Mouse (Mus musculus): ENCODE results near the gene Fabp6. TPM values are rescaled to one million over a fixed set of nuclear protein-coding genes. Genes with fewer than 3 reads are reported as not detected.

The Fabp6 gene
- not detected in 2 replicates for polyA plus RNA-seq (2012; rRNA removed; ENCODE audit: low replicate concordance)

DNA sequence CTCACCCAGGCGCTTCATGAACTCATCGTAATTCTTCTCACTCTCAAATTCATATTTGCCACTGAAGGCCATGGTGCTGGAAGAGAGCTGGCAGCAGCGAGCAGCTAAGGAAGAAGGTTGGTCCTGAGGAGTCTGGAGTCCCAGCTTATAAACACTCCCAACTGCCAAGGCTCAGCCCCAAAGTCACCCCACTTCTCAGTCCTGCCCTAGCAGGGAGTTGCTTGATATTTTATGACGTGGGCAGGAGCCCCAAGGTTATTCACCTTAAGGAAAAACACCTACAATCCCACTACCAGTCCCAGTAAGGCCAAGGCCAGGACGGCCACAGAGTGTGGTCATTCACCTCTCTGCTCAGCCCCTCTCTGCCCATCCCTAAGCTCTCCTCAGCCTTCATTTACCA is at the start of gene Fabp6:
TSS of gene Fabp6 (minus strand) at position 101 of the 400 bp plus-strand sequence.

DNA sequence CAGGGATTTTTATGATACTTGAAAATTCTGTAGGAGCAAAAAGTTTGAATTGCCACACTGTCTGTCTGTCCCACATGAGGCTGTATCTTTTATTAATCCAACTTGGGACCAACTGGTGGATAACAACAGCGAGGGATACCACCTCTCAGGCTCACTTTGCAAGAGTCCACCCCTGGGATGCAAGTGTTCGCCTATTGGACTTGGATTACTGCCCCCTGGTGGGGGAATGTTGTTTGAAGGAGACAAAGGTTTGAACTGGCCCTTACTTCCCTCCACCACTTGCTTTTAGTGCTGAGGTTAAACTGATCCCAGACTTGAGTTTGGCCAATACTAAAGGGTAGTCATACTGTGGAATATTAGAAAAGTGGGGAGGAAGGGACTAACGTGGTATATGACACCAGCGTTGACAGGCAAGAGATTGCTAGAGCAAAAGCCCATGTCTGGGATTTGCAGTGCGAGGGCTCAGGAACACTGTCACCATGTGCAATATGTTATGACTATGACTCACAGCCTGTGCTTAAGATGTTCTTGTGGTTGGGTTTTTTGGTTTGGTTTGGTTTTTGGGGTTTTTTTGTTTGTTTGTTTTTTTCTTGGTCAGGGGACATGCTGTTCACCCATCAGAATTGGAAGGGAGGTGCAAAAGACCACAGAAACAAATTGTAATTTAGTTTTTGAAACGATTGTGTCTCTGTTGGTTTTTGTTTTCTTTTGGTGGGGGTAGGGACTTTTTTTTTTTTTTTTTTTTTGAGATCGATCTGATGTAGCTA is 14.8 kb downstream of the Fabp6 start, which contains the start of gene 4933415A04Rik:
TSS of gene 4933415A04Rik (plus strand) at position 717 of the 767 bp plus-strand sequence.

Other genes starting within 250 kb of the Fabp6 start
- 6.1 and 6.7 TPM in 2 replicates for gene Pttg1, start 175.3 kb downstream of the Fabp6 start, polyA plus RNA-seq (2012; rRNA removed; ENCODE audit: low replicate concordance)
- 1.2 TPM in 2 replicates for gene Slu7, start 167.8 kb downstream of the Fabp6 start, polyA plus RNA-seq (2012; rRNA removed; ENCODE audit: low replicate concordance)
- gene C1qtnf2, start 127.3 kb downstream of the Fabp6 start, polyA plus RNA-seq (2012; rRNA removed; ENCODE audit: low replicate concordance): 4.7 and 4.8 TPM in 2 replicates
- 5.3 and 8.7 TPM in 2 replicates for gene Ccnjl, start 72.8 kb downstream of the Fabp6 start, polyA plus RNA-seq (2012; rRNA removed; ENCODE audit: low replicate concordance)
- 0.60 and 0.81 TPM in 2 replicates for gene 4933415A04Rik, start 14.5 kb downstream of the Fabp6 start, polyA plus RNA-seq (2012; rRNA removed; ENCODE audit: low replicate concordance)
- gene Pwwp2a, start 80.5 kb upstream of the Fabp6 start, polyA plus RNA-seq (2012; rRNA removed; ENCODE audit: low replicate concordance): 4.0 and 10.8 TPM in 2 replicates
- gene Ttc1, start 146.5 kb upstream of the Fabp6 start, polyA plus RNA-seq (2012; rRNA removed; ENCODE audit: low replicate concordance): 2.3 and 2.8 TPM in 2 replicates

Measured in duodenum, adult 2 months (tissue).